Mouse (Mus musculus) hindbrain, embryonic 16.5 days (tissue): ENCODE measurements around the gene Adgra1. TPM values are rescaled to one million over a fixed set of nuclear protein-coding genes. Genes with fewer than 3 reads are reported as not detected.

Source experiments
- polyA plus RNA-seq: library from polyadenylated mRNA; unstranded; fragments of >200 nt; fragmentation: Nextera tagmentation; extraction: Ambion mirVana; gene quantifications from 2 replicates; pipeline ENCODE4 v1.2.1, GENCODE M21; 2015

Adgra1 gene
- polyA plus RNA-seq, 1 experiment from 2014 or later = 30.7 TPM

Other genes with a start within 250 kb of the Adgra1 start
- gene Cfap46, start 150.4 kb upstream of the Adgra1 start, polyA plus RNA-seq = 3.4 and 3.7 TPM in 2 replicates
- 16.5 and 19.0 TPM in 2 replicates for gene Kndc1, start 60.5 kb downstream of the Adgra1 start, polyA plus RNA-seq
- not detected in 2 replicates for gene Utf1, start 109.6 kb downstream of the Adgra1 start, polyA plus RNA-seq
- 1.1 and 1.2 TPM in 2 replicates for gene 6430531B16Rik, start 144.6 kb downstream of the Adgra1 start, polyA plus RNA-seq
- gene Adam8, start 158.4 kb downstream of the Adgra1 start, polyA plus RNA-seq = 2.8 and 3.1 TPM in 2 replicates
- gene Zfp511, start 202.2 kb downstream of the Adgra1 start, polyA plus RNA-seq = 51.6 and 55.1 TPM in 2 replicates
- 57.2 and 59.6 TPM in 2 replicates for gene Tubgcp2, start 202.5 kb downstream of the Adgra1 start, polyA plus RNA-seq
- gene Msx3, start 214.9 kb downstream of the Adgra1 start, polyA plus RNA-seq = 4.1 and 6.9 TPM in 2 replicates
- gene Caly, start 248.4 kb downstream of the Adgra1 start, polyA plus RNA-seq = 351 and 430 TPM in 2 replicates